Mouse (Mus musculus): ENCODE data around the gene Olfr1497.
"Not testable (repeated sequence)": the region's sequence is repeated elsewhere in the genome, so short reads cannot be mapped to it uniquely, and the experiment has no call there.

The Olfr1497 gene

DNA sequence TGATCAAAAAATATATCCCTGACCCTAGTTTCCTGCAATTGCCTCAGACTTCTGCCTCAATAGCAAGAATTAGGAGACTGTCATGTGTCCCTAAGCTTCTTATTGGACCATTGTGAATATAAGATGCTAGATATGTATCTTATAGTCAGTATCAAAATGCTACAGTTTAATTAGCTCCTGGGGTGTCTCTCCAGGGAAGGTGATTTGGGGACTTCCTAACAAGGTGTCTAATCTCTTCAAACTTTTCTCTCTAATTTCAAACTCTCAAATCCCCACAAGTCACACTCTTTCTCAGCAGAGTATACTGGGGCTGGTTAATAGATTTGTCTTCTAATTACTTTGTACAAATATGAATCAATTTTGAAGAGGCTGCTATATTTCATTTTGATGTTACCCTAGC is at the start of gene Olfr1497:
Gene Olfr1497, minus strand, starts transcription at position 101 of the 400 bp plus-strand sequence.
- in situ Hi-C loops (cut with MboI; ENCODE audit: low pct_unique_long_range_greater_than_20kb in 1 of 2, low sequenced_read_pairs in 2 of 2, unreplicated experiment in 1 of 2): no loop called here

DNA sequence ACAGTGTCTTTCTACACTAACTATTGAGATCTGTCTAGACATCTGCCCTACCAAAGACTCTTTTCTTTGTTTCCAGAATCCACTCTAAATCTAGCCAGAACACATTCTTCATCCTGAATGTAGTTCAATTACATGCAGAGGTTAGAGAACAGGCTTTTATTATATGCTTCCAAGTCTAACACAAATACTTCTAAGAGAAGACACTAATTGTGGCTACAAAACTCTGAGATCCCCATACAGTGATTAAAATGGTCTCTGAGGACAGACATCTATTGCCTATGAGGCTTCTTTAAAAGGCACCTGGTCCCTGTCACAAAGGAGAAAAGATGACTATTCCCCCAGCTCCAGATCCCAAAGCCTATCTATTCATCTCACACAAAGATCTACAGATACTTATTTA is 32.4 kb upstream of the Olfr1497 start, which contains the start of gene Olfr1500:
Gene Olfr1500, minus strand, starts transcription at position 101 of the 400 bp plus-strand sequence.
- in situ Hi-C loops (cut with MboI; ENCODE audit: low pct_unique_long_range_greater_than_20kb in 1 of 2, low sequenced_read_pairs in 2 of 2, unreplicated experiment in 1 of 2): no loop called here

DNA sequence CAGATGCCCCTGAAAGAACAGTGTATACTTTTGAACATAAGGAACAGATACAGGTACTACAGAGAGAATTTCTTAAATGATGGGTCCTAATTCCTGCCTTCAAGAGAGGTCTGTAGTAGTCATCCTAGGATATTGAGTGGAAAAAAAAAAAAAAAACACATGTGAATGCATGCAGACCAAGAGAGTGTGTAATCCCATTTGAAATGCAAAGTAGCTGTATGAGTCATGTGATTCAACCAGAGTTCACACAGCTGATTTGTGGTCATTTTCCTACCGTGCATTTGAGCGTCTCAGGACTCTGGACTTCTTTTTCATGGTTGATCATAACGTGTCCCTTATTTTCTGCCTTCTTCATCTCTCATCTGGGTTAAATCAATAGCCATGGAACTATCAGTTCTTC is 30.4 kb upstream of the Olfr1497 start:
- in situ Hi-C loops (cut with MboI; ENCODE audit: low pct_unique_long_range_greater_than_20kb in 1 of 2, low sequenced_read_pairs in 2 of 2, unreplicated experiment in 1 of 2): no loop called here

DNA sequence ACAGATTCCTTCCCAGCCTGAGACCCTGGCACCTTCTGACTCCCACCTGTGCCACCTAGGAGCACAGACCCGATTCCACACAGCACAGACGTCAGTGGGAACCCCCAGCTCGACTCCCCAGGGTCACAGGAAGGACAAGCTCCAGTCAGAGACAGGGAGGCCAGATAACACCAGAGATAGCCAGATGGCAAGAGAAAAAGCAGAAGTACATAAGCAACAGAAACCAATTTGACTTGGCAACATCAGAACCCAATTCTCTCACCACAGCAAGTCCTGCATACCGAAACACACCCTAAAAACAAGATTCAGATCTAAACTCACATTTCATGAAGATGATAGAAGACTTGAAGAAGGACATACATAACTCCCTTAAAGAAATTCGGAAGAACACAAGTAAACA is 22.8 kb upstream of the Olfr1497 start:
- in situ Hi-C loops (cut with MboI; ENCODE audit: low pct_unique_long_range_greater_than_20kb in 1 of 2, low sequenced_read_pairs in 2 of 2, unreplicated experiment in 1 of 2): no loop called here

DNA sequence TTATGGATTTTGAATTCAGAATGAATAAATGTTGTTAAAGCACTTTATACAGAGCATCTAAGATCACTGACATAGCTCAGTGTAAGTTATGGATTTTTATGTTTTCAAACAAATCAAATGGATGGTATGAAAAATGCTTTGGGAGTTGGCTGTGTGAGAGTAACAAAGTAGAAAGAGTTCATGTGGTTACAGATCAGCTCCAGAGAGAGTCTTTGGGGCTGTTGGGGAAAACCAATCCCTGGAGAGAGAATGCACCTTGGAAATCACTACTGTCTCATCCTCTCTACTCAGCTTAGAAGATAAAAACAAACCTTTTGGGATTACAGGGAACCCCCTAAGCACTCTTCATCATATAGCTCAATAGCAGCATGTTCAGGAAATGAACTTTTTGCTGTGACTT is 21.3 kb upstream of the Olfr1497 start, which contains the start of gene Olfr1499:
Gene Olfr1499, minus strand, starts transcription at position 101 of the 400 bp plus-strand sequence.
- in situ Hi-C loops (cut with MboI; ENCODE audit: low pct_unique_long_range_greater_than_20kb in 1 of 2, low sequenced_read_pairs in 2 of 2, unreplicated experiment in 1 of 2): no loop called here

DNA sequence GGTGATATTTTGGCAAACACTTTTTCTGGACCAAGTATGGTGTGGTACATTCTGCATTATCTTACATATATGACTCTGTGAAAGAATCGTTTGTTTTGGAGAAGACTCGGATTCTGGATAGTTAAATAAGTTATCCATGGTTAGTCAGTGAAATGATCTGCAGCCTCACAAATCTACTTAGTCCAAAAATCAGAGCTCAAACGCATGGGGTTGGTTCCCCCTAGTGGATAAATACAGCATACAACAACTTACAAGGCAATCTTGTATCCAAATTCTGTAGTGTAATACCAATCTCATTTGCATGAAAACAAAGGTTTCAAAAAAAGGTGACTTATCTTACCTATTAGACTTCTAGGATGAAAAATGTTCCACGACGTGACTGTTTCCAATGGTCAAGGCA is 20.8 kb upstream of the Olfr1497 start:
- in situ Hi-C loops (cut with MboI; ENCODE audit: low pct_unique_long_range_greater_than_20kb in 1 of 2, low sequenced_read_pairs in 2 of 2, unreplicated experiment in 1 of 2): no loop called here

DNA sequence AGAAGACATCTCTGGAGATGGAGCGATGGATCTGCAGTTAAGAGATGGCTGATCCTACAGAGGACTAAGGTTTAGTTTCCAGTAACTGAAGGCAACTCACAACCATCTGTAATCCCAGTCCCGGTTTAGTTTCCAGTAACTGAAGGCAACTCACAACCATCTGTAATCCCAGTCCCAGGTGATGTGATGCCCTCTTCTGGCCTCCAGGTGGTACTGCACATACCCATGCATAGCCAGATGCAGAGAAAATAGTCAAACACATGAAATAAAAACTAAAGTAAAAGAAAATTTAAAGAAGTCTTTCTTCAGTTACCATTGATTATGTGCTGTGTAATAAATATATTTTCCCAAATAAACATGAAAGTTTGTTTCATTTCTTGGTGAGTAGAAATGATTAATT is 14.8 kb upstream of the Olfr1497 start:
- in situ Hi-C loops (cut with MboI; ENCODE audit: low pct_unique_long_range_greater_than_20kb in 1 of 2, low sequenced_read_pairs in 2 of 2, unreplicated experiment in 1 of 2): no loop called here

DNA sequence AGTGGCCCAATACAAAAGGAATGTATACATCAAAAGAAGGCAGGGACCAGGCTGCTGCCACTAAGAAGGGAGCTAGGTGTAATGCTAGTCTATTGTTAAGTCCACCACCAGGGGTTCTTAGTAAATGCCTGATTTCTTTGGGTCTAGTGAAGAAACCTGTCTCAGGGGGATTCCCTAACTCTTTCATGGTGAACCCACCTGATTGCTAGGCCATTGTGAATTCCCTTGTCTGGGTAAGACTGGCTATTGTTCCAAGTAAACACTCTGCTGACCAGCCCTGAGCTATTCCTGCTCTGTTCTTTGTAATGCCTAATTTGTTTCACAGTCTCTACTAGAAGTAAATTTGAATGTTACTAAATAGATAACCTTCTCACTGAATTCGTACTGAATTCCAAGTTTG is 7.5 kb upstream of the Olfr1497 start:
- in situ Hi-C loops (cut with MboI; ENCODE audit: low pct_unique_long_range_greater_than_20kb in 1 of 2, low sequenced_read_pairs in 2 of 2, unreplicated experiment in 1 of 2): not testable (repeated sequence)

DNA sequence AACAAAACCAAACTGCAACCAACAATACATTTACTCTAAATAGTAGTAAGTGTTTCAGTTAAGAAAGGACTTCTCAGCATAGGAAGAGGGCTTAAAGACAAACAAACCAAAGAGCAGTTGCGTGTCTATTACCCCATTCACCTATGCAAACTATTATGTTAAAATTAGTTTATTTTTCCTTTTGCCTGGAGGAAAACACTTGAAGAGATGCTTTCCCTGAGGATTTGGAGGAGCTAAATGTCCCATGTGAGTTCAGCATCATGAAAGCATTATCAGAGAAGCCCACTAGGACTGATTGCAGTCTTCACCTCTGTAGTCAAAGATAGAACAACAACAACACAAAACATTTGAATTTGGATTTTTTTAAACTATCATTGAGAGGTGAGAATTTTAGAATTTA is 20.4 kb downstream of the Olfr1497 start, which contains the start of gene Olfr1496:
Gene Olfr1496, plus strand, starts transcription at position 301 of the 400 bp plus-strand sequence.
- in situ Hi-C loops (cut with MboI; ENCODE audit: low pct_unique_long_range_greater_than_20kb in 1 of 2, low sequenced_read_pairs in 2 of 2, unreplicated experiment in 1 of 2): no loop called here

DNA sequence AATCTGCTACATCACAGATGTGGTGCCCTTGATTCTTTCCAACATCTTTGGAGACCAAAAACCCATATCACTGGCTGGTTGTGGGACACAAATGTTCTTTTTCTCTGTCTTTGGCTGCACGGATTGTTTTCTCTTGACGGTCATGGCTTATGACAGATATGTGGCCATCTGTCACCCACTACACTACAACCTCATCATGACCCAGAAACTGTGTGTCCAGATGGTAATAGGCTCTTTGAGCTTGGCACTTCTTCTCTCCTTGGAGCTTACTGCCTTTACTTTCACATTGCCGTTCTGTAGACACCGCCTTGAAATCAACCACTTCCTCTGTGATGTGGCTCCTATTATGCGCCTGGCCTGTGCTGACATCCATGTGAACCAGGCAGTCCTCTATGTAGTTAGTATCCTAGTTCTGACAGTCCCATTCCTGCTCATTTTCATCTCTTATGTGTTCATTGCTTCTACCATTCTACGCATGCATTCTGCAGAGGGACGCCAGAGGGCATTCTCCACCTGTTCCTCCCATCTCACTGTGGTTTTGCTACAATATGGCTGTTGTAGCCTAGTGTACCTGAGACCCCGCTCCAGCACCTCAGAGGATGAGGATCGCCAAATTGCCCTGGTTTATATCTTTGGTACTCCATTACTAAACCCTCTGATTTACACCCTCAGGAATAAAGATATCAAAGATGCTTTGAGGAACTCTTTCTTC is 29.3 kb downstream of the Olfr1497 start:
- in situ Hi-C loops (cut with MboI; ENCODE audit: low pct_unique_long_range_greater_than_20kb in 1 of 2, low sequenced_read_pairs in 2 of 2, unreplicated experiment in 1 of 2): no loop called here

DNA sequence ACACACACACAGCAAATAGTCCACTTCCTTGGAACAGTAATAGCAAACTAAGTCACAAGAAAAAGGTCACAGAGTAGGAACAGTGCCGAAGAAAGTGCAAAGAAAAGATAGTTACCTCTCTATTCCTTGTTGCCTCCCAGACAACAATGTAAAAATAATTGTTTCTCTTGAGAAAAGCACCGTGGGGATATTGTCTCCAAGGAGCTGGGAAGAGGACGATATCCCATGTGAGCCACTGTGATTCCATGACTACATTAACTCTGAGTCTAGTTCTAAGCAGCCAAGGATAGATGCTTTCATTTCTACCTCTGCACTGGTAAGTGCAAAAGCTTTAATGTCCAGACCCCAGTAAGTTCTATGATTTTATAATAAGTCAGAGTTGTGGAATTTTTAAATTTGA is 33.7 kb downstream of the Olfr1497 start, which contains the start of gene Olfr1495:
Gene Olfr1495, plus strand, starts transcription at position 301 of the 400 bp plus-strand sequence.
- in situ Hi-C loops (cut with MboI; ENCODE audit: low pct_unique_long_range_greater_than_20kb in 1 of 2, low sequenced_read_pairs in 2 of 2, unreplicated experiment in 1 of 2): no loop called here

DNA sequence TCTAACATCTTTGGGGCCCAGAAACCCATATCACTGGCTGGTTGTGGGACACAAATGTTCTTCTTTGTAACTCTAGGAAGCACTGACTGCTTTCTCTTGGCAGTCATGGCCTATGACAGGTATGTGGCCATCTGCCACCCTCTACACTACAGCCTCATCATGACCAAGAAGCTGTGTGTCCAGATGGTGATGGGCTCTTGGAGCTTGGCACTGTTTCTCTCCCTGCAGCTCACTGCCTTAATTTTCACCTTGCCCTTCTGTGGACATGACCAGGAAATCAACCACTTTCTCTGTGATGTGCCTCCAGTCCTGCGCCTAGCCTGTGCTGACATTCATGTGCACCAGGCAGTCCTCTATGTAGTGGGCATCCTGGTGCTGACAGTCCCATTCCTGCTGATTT is 48.6 kb downstream of the Olfr1497 start:
- in situ Hi-C loops (cut with MboI; ENCODE audit: low pct_unique_long_range_greater_than_20kb in 1 of 2, low sequenced_read_pairs in 2 of 2, unreplicated experiment in 1 of 2): no loop called here

All from mouse embryonic stem cell (cell line).